Mouse (Mus musculus) midbrain, embryonic 13.5 days (tissue): Measurements from ENCODE around the gene Ralgps1. TPM values are rescaled to one million over a fixed set of nuclear protein-coding genes. Genes with fewer than 3 reads are reported as not detected.

Source experiments
- ATAC-seq: fragments of 200-750 bp; cut with Nextera tagmentation; 2 replicates; pipeline ENCODE4 v1.8.0; 2017; ENCODE audit warnings: mild to moderate bottlenecking, moderate TSS enrichment, moderate library complexity
- H3K27ac ChIP-seq: fragments of 300-500 bp; sonication (generic); 2 replicates; pipeline ENCODE4 v1.5.1; 2015; ENCODE audit warnings: inconsistent platforms, mild to moderate bottlenecking, moderate library complexity
- H3K27me3 ChIP-seq: fragments of 300-500 bp; sonication (generic); 2 replicates; pipeline ENCODE4 v1.6.1; 2015; ENCODE audit warnings: mild to moderate bottlenecking, inconsistent platforms
- H3K36me3 ChIP-seq: fragments of 300-500 bp; sonication (generic); 2 replicates; pipeline ENCODE4 v1.6.1; 2015; ENCODE audit warnings: mild to moderate bottlenecking, inconsistent platforms
- H3K4me1 ChIP-seq: fragments of 300-500 bp; sonication (generic); replicated peaks from 2 replicates; pipeline ENCODE4 v1.6.1; 2015; ENCODE audit warnings: inconsistent platforms
- H3K4me2 ChIP-seq: fragments of 300-500 bp; sonication (generic); replicated peaks from 2 replicates; pipeline ENCODE4 v1.6.1; 2015; ENCODE audit warnings: moderate library complexity, mild to moderate bottlenecking, inconsistent platforms
- H3K4me3 ChIP-seq: fragments of 300-500 bp; sonication (generic); replicated peaks from 2 replicates; pipeline ENCODE4 v1.5.1; 2015; ENCODE audit warnings: mild to moderate bottlenecking, inconsistent platforms
- H3K9ac ChIP-seq: fragments of 300-500 bp; sonication (generic); replicated peaks from 2 replicates; pipeline ENCODE4 v1.6.1; 2015; ENCODE audit warnings: mild to moderate bottlenecking, inconsistent platforms
- H3K9me3 ChIP-seq: fragments of 300-500 bp; sonication (generic); 2 replicates; pipeline ENCODE4 v1.6.1; 2016; ENCODE audit warnings: mild to moderate bottlenecking, inconsistent platforms
- WGBS: fragments of 180-500 bp; shearing (Covaris S2); methylation state at CpG from one replicate; pipeline ENCODE4 v1.1.7; 2015; 5-methylcytosine and 5-hydroxymethylcytosine counted together
- polyA plus RNA-seq: library from polyadenylated mRNA; unstranded; fragments of >200 nt; fragmentation: Nextera tagmentation; extraction: Ambion mirVana; gene quantifications from 2 replicates; pipeline ENCODE4 v1.2.1, GENCODE M21; 2015

The Ralgps1 gene
- polyA plus RNA-seq, 1 experiment from 2014 or later, result 37.0 TPM

- H3K4me3 ChIP-seq, result no peak overlapping the region
- no peak overlapping the region for H3K4me2 ChIP-seq
- no peak overlapping the region for H3K9ac ChIP-seq
- peaks cover 33% of the 10 kb centered on the region for H3K4me1 ChIP-seq
- ATAC-seq, result no peak
- no peaks in the 10 kb centered on the region for H3K9me3 ChIP-seq
- WGBS, result 91% methylated on average over 5 of the region's 5 CpGs
- H3K27me3 ChIP-seq, result peaks cover 37% of the 10 kb centered on the region
- no peak overlapping the region for H3K27ac ChIP-seq
- H3K36me3 ChIP-seq, result peaks cover 35% of the 10 kb centered on the region
These were observed 51.8 kb downstream of the Ralgps1 start for GRCm38 (mm10) chr2:33319455-33319854.

DNA sequence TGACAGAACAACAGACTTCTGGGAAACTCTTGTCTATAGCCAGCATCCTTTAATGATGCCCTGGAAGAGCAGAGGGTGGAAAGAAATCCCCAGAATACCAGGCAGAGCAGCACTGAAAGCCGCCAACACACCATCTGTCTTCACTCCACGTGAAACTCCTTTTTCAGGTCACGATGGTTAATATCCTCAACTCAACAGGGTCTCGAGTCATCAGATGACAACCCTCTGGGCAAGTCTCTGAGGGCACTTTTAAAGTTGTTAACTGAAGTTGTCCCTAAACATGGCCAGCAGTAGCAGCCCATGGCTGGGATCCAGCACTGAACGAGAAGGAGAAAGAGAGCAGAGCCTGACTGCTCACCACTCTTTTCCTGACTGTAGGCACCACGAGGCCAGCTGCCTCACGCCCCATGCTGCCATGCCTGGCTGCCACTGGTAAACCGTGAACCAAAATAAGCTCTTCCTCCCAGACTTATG is 52.8 kb downstream of the Ralgps1 start:
- no peak overlapping the region for H3K9ac ChIP-seq
- H3K27me3 ChIP-seq, result peaks cover 37% of the 10 kb centered on the region
- peaks cover 31% of the 10 kb centered on the region for H3K4me1 ChIP-seq
- no peak overlapping the region for H3K4me2 ChIP-seq
- H3K4me3 ChIP-seq, result no peak overlapping the region
- ATAC-seq, result no peak
- 83% methylated on average over 8 of the region's 8 CpGs for WGBS
- no peaks in the 10 kb centered on the region for H3K9me3 ChIP-seq
- H3K27ac ChIP-seq, result no peak overlapping the region
- peaks cover 28% of the 10 kb centered on the region for H3K36me3 ChIP-seq

GRCm38 (mm10) chr2:33316516-33316915 is 54.8 kb downstream of the Ralgps1 start:
- ATAC-seq, result peak; percentile 93
- Histone ChIP-seq H3K36me3 (peaks cover 14% of the 10 kb centered on the region), H3K4me3 (no peak overlapping the region), H3K4me1 (peaks cover 24% of the 10 kb centered on the region), H3K27ac (peak overlapping the region; percentile 14; the same call in 1 of the 2 replicates), H3K4me2 (no peak overlapping the region), H3K27me3 (peaks cover 29% of the 10 kb centered on the region), H3K9ac (0 out of 2 replicates have a peak overlapping the region, but pooled peaks have one; percentile 6), H3K9me3 (no peaks in the 10 kb centered on the region)
- WGBS, result 10% methylated on average over 7 of the region's 7 CpGs

- no peaks in the 10 kb centered on the region for H3K9me3 ChIP-seq
- peaks cover 24% of the 10 kb centered on the region for H3K4me1 ChIP-seq
- H3K27ac ChIP-seq, result peak overlapping the region; percentile 47
- H3K4me3 ChIP-seq, result no peak overlapping the region
- no peak overlapping the region for H3K4me2 ChIP-seq
- no peak overlapping the region for H3K9ac ChIP-seq
- H3K36me3 ChIP-seq, result peaks cover 16% of the 10 kb centered on the region
- ATAC-seq, result 0 out of 2 replicates have a peak, but pooled peaks have one; percentile 14
- 89% methylated on average over 1 of the region's 1 CpGs for WGBS
- H3K27me3 ChIP-seq, result peaks cover 26% of the 10 kb centered on the region
These were observed 55.3 kb downstream of the Ralgps1 start for GRCm38 (mm10) chr2:33316063-33316405.

- Histone ChIP-seq H3K9ac (no peak overlapping the region), H3K4me3 (no peak overlapping the region), H3K9me3 (no peaks in the 10 kb centered on the region), H3K4me2 (no peak overlapping the region), H3K4me1 (peaks cover 24% of the 10 kb centered on the region), H3K36me3 (peaks cover 16% of the 10 kb centered on the region), H3K27ac (peak overlapping the region; percentile 47; the same call in 1 of the 2 replicates), H3K27me3 (peaks cover 20% of the 10 kb centered on the region)
- WGBS, result 90% methylated on average over 4 of the region's 4 CpGs
- no peak for ATAC-seq
These were observed 55.8 kb downstream of the Ralgps1 start for GRCm38 (mm10) chr2:33315233-33316062.

GRCm38 (mm10) chr2:33309426-33309825 is 61.9 kb downstream of the Ralgps1 start:
- Histone ChIP-seq H3K27me3 (no peaks in the 10 kb centered on the region), H3K4me1 (peaks cover 4% of the 10 kb centered on the region; the same call in 1 of the 2 replicates), H3K4me3 (no peak overlapping the region), H3K27ac (no peak overlapping the region), H3K36me3 (peaks cover 17% of the 10 kb centered on the region), H3K9ac (no peak overlapping the region), H3K9me3 (no peaks in the 10 kb centered on the region), H3K4me2 (no peak overlapping the region)
- WGBS, result 92% methylated on average over 9 of the region's 9 CpGs
- no peak for ATAC-seq

- no peak overlapping the region for H3K9ac ChIP-seq
- 86% methylated on average over 3 of the region's 3 CpGs for WGBS
These were observed 64.7 kb downstream of the Ralgps1 start for GRCm38 (mm10) chr2:33306565-33306964.

DNA sequence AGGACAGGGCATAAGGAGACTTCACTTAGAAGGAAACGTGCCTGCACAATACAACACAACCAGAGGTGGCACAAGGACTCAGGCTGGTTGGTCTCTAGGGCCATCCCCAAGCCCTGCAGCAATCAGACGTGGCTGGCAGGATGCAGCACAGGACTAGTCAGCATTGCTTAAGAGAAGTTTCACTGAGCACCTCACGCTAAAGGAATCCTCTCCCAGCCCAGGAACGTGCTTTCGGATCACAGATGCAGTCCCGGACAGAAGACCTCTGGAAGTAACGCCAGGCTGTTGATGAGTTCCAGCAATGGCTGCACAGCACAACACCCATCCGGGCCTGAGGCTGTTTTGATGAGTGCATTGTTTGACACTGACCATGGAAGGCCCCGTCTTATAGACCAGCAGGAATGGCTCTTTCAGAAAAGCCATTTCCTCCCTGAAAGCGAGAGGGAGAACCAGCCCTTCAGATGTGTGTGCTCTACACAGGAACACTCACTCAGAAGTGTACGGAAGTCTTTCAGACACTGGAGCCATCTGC is 67.8 kb downstream of the Ralgps1 start:
- Histone ChIP-seq H3K9ac (no peak overlapping the region; the same call in 1 of the 2 replicates), H3K27me3 (no peaks in the 10 kb centered on the region), H3K4me3 (no peak overlapping the region), H3K4me2 (no peak overlapping the region), H3K4me1 (peaks cover 25% of the 10 kb centered on the region), H3K36me3 (peaks cover 15% of the 10 kb centered on the region), H3K27ac (no peak overlapping the region), H3K9me3 (no peaks in the 10 kb centered on the region)
- no peak for ATAC-seq
- 83% methylated on average over 11 of the region's 11 CpGs for WGBS

More at GRCm38 (mm10) chr2:33306565-33306964, 64.7 kb downstream of the Ralgps1 start:
- Histone ChIP-seq H3K4me3 (no peak overlapping the region), H3K9me3 (no peaks in the 10 kb centered on the region), H3K27ac (no peak overlapping the region), H3K36me3 (peaks cover 16% of the 10 kb centered on the region), H3K4me2 (no peak overlapping the region), H3K27me3 (no peaks in the 10 kb centered on the region), H3K4me1 (peaks cover 25% of the 10 kb centered on the region)
- no peak for ATAC-seq

DNA sequence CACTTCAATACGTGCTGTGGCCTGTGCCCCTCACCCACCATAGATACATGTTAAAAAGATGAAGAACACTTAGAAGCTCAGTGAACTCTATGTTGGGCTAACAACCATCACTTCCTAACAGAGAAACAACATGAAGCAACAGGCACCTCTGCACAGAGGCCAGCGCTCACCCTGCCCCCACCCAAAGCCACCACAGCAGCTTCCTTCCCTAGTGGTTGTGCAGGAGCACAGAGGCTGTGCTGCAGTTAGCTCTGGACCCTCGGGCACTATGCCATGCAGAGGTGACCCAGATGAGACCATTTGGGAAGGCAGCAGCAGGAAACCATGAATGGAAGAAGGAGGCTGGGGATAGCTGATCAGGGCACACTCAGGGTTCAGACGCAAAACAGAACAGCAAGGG is 68.5 kb downstream of the Ralgps1 start:
- 69% methylated on average over 4 of the region's 4 CpGs for WGBS
- Histone ChIP-seq H3K9me3 (no peaks in the 10 kb centered on the region), H3K27me3 (no peaks in the 10 kb centered on the region), H3K4me3 (no peak overlapping the region), H3K4me2 (no peak overlapping the region), H3K36me3 (peaks cover 15% of the 10 kb centered on the region), H3K27ac (no peak overlapping the region), H3K9ac (no peak overlapping the region), H3K4me1 (peaks cover 25% of the 10 kb centered on the region)
- no peak for ATAC-seq

DNA sequence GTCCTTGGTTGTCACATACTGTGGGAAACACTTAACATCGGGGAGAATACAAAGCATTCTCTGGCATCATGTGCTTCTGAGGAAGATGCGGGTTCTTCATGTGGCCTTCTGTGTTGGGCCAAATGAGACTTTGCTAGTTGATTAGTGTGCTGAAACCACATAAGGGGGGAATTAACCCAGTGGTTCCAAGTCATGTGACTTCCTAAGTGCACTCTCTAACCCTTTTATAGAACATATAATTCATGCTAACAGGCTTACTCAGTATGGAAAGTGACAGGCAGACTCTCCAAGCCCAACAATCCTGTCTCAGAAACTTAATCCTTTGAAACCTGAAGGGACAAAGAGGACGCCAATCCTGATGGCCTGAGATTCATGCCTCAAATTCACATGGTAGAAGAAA is 68.9 kb downstream of the Ralgps1 start:
- ATAC-seq, result no peak
- H3K9me3 ChIP-seq, result no peaks in the 10 kb centered on the region

GRCm38 (mm10) chr2:33300371-33301046 is 70.8 kb downstream of the Ralgps1 start:
- no peaks in the 10 kb centered on the region for H3K27me3 ChIP-seq
- peaks cover 17% of the 10 kb centered on the region for H3K36me3 ChIP-seq
- ATAC-seq, result no peak
- H3K9me3 ChIP-seq, result no peaks in the 10 kb centered on the region
- no peak overlapping the region for H3K9ac ChIP-seq
- peaks cover 25% of the 10 kb centered on the region for H3K4me1 ChIP-seq
- no peak overlapping the region for H3K27ac ChIP-seq
- 81% methylated on average over 3 of the region's 3 CpGs for WGBS
- no peak overlapping the region for H3K4me2 ChIP-seq
- no peak overlapping the region for H3K4me3 ChIP-seq

More for the DNA sequence above, 68.9 kb downstream of the Ralgps1 start:
- Histone ChIP-seq H3K9ac (no peak overlapping the region), H3K27ac (no peak overlapping the region), H3K4me3 (no peak overlapping the region), H3K36me3 (peaks cover 15% of the 10 kb centered on the region), H3K4me1 (peaks cover 25% of the 10 kb centered on the region), H3K27me3 (no peaks in the 10 kb centered on the region), H3K4me2 (no peak overlapping the region)
- WGBS, result 64% methylated on average over 3 of the region's 3 CpGs

GRCm38 (mm10) chr2:33298928-33299327 is 72.4 kb downstream of the Ralgps1 start:
- Histone ChIP-seq H3K4me3 (no peak overlapping the region), H3K9ac (no peak overlapping the region), H3K9me3 (no peaks in the 10 kb centered on the region), H3K27me3 (no peaks in the 10 kb centered on the region), H3K27ac (no peak overlapping the region), H3K36me3 (peaks cover 13% of the 10 kb centered on the region), H3K4me1 (peaks cover 20% of the 10 kb centered on the region), H3K4me2 (no peak overlapping the region)
- 82% methylated on average over 4 of the region's 4 CpGs for WGBS
- no peak for ATAC-seq
